Mouse (Mus musculus) adrenal gland, postnatal 4 days (tissue): ENCODE results near the gene Kbtbd13. TPM values are rescaled to one million over a fixed set of nuclear protein-coding genes. Genes with fewer than 3 reads are reported as not detected.
"Not testable (repeated sequence)": the region's sequence is repeated elsewhere in the genome, so short reads cannot be mapped to it uniquely, and the experiment has no call there.

Experiments used
- DNase-seq, 2 experiments: peaks; one replicate each; pipeline ENCODE4 v3.0.0; 2021 to 2022; ENCODE audit warnings: low spot score in 2 of 2, mixed read lengths in 2 of 2
- total RNA-seq, 2 experiments: library from RNA; stranded (reverse); gene quantifications; 2 replicates each; pipeline ENCODE4 v1.2.3; 2021

Kbtbd13 gene
- total RNA-seq, 2 experiments from 2014 or later: 0.99 to 1.0 TPM

- no peak for DNase-seq
Measured at GRCm38 (mm10) chr9:65356561-65356960, 34.9 kb downstream of the Kbtbd13 start.

- no peak for DNase-seq
Measured at GRCm38 (mm10) chr9:65353251-65353650, 38.2 kb downstream of the Kbtbd13 start.

- no peak for DNase-seq
Measured at GRCm38 (mm10) chr9:65347112-65347850, 44.2 kb downstream of the Kbtbd13 start.

GRCm38 (mm10) chr9:65346476-65347111, 44.9 kb downstream of the Kbtbd13 start:
- peak; percentile 30 to 39 for DNase-seq

GRCm38 (mm10) chr9:65345854-65346475, 45.5 kb downstream of the Kbtbd13 start, which contains the start of gene Pdcd7:
Pdcd7 (plus strand) TSS chr9:65346104.
- peak; percentile 72 to 83 for DNase-seq

- DNase-seq: not testable (repeated sequence)
Measured at GRCm38 (mm10) chr9:65345439-65345838, 46.0 kb downstream of the Kbtbd13 start.

- no peak for DNase-seq
Measured at GRCm38 (mm10) chr9:65340414-65340813, 51.0 kb downstream of the Kbtbd13 start.

GRCm38 (mm10) chr9:65339146-65339545, 52.3 kb downstream of the Kbtbd13 start:
- no peak for DNase-seq

Other genes with a start within 250 kb of the Kbtbd13 start
- gene Parp16, start 196.3 kb downstream of the Kbtbd13 start, total RNA-seq: 10 to 100 TPM; 23.2 to 27.0 TPM
- 1 to 10 TPM; 4.8 to 7.6 TPM for gene Cilp, start 126.5 kb downstream of the Kbtbd13 start, total RNA-seq
- gene Clpx, start 97.4 kb downstream of the Kbtbd13 start, total RNA-seq: 10 to 100 TPM; 72.0 to 81.7 TPM
- gene Pdcd7, start 45.5 kb downstream of the Kbtbd13 start, total RNA-seq: 10 to 100 TPM; 22.2 to 23.8 TPM
- gene Ubap1l, start 30.6 kb downstream of the Kbtbd13 start, total RNA-seq: under 1 TPM; 0.67 to 0.68 TPM
- gene Rasl12, start 6.9 kb upstream of the Kbtbd13 start, total RNA-seq: 10 to 100 TPM; 12.3 to 13.7 TPM
- 1 to 10 TPM; 1.4 to 2.4 TPM for gene Slc51b, start 31.3 kb upstream of the Kbtbd13 start, total RNA-seq
- gene Mtfmt, start 44.1 kb upstream of the Kbtbd13 start, total RNA-seq: 10 to 100 TPM; 18.1 to 20.4 TPM
- 10 to 100 TPM; 53.9 to 67.0 TPM for gene Spg21, start 69.3 kb upstream of the Kbtbd13 start, total RNA-seq
- 1 to 10 TPM; 1.1 to 1.3 TPM for gene Ankdd1a, start 128.5 kb upstream of the Kbtbd13 start, total RNA-seq
- gene Plekho2, start 188.4 kb upstream of the Kbtbd13 start, total RNA-seq: 10 to 100 TPM; 44.7 to 45.4 TPM
- 1 to 10 TPM; 4.8 to 4.9 TPM for gene Pif1, start 195.5 kb upstream of the Kbtbd13 start, total RNA-seq
- gene Rbpms2, start 238.0 kb upstream of the Kbtbd13 start, total RNA-seq: 10 to 100 TPM; 45.2 to 45.6 TPM